Mouse (Mus musculus) midbrain, embryonic 16.5 days (tissue): Measurements from ENCODE around the gene Smarcb1. TPM values are rescaled to one million over a fixed set of nuclear protein-coding genes. Genes with fewer than 3 reads are reported as not detected.

Experiments
- ATAC-seq: fragments of 200-750 bp; cut with Nextera tagmentation; 2 replicates; pipeline ENCODE4 v1.8.0; 2017; ENCODE audit warnings: moderate TSS enrichment
- H3K27ac ChIP-seq: fragments of 300-500 bp; sonication (generic); 2 replicates; pipeline ENCODE4 v1.5.1; 2014; ENCODE audit warnings: mild to moderate bottlenecking, low read length, mixed read lengths
- H3K27me3 ChIP-seq: fragments of 300-500 bp; sonication (generic); 2 replicates; pipeline ENCODE4 v1.6.1; 2014; ENCODE audit warnings: low read depth, low read length, mixed read lengths; ENCODE audit not compliant: control insufficient read depth, insufficient read depth
- H3K36me3 ChIP-seq: fragments of 300-500 bp; sonication (generic); 2 replicates; pipeline ENCODE4 v1.6.1; 2014; ENCODE audit warnings: mild to moderate bottlenecking, low read length, moderate library complexity, mixed read lengths; ENCODE audit not compliant: control insufficient read depth, insufficient read depth
- H3K4me1 ChIP-seq: fragments of 300-500 bp; sonication (generic); 2 replicates; pipeline ENCODE4 v1.6.1; 2014; ENCODE audit warnings: mild to moderate bottlenecking, low read length, mixed read lengths; ENCODE audit not compliant: control insufficient read depth, insufficient read depth
- H3K4me2 ChIP-seq: fragments of 300-500 bp; sonication (generic); 2 replicates; pipeline ENCODE4 v1.6.1; 2014; ENCODE audit warnings: mild to moderate bottlenecking, low read length, mixed read lengths
- H3K4me3 ChIP-seq: fragments of 300-500 bp; sonication (generic); 2 replicates; pipeline ENCODE4 v1.5.1; 2014; ENCODE audit warnings: low read depth, mild to moderate bottlenecking, low read length, moderate library complexity, mixed read lengths
- H3K9ac ChIP-seq: fragments of 300-500 bp; sonication (generic); 2 replicates; pipeline ENCODE4 v1.6.1; 2014; ENCODE audit warnings: low read depth, low read length, mixed read lengths
- H3K9me3 ChIP-seq: fragments of 300-500 bp; sonication (generic); replicated peaks from 2 replicates; pipeline ENCODE4 v1.6.1; 2014; ENCODE audit warnings: mild to moderate bottlenecking, low read length, mixed read lengths; ENCODE audit not compliant: control insufficient read depth, poor library complexity, severe bottlenecking
- WGBS: fragments of 180-500 bp; shearing (Covaris S2); extraction: QIAGEN DNeasy Blood & Tissue Kit; methylation state at CpG from one replicate; pipeline ENCODE4 v1.1.7; 2014; 5-methylcytosine and 5-hydroxymethylcytosine counted together
- polyA plus RNA-seq: library from polyadenylated mRNA; unstranded; fragments of >200 nt; fragmentation: Nextera tagmentation; extraction: Ambion mirVana; gene quantifications from 2 replicates; pipeline ENCODE4 v1.2.1, GENCODE M21; 2015

Gene Smarcb1
- polyA plus RNA-seq, 1 experiment from 2014 or later: 262 TPM

GRCm38 (mm10) chr10:75921726-75922560 lies 526 bp upstream of the Smarcb1 start:
- no peaks in the 10 kb centered on the region for H3K9me3 ChIP-seq
- WGBS: 5% methylated on average over 22 of the region's 22 CpGs
- ATAC-seq: peak; percentile 63
- peaks cover 38% of the 10 kb centered on the region for H3K4me1 ChIP-seq
- peak overlapping the region; percentile 93 for H3K4me3 ChIP-seq
- H3K36me3 ChIP-seq: no peaks in the 10 kb centered on the region
- peak overlapping the region; percentile 98 for H3K9ac ChIP-seq
- H3K27ac ChIP-seq: peak overlapping the region; percentile 99
- H3K4me2 ChIP-seq: peak overlapping the region; percentile 90
- no peaks in the 10 kb centered on the region for H3K27me3 ChIP-seq

GRCm38 (mm10) chr10:75919026-75919425 lies 2.4 kb downstream of the Smarcb1 start:
- H3K36me3 ChIP-seq: peaks cover 11% of the 10 kb centered on the region; the same call in 1 of the 2 replicates
- no peak for ATAC-seq
- no peaks in the 10 kb centered on the region for H3K9me3 ChIP-seq
- H3K27ac ChIP-seq: no peak overlapping the region
- H3K27me3 ChIP-seq: no peaks in the 10 kb centered on the region
- H3K4me2 ChIP-seq: no peak overlapping the region
- H3K4me3 ChIP-seq: no peak overlapping the region
- H3K9ac ChIP-seq: no peak overlapping the region
- WGBS: 88% methylated on average over 5 of the region's 5 CpGs
- peaks cover 38% of the 10 kb centered on the region for H3K4me1 ChIP-seq

- Histone ChIP-seq H3K4me2 (no peak overlapping the region), H3K4me1 (peaks cover 27% of the 10 kb centered on the region), H3K36me3 (peaks cover 11% of the 10 kb centered on the region; the same call in 1 of the 2 replicates), H3K27me3 (no peaks in the 10 kb centered on the region), H3K27ac (no peak overlapping the region), H3K9me3 (no peaks in the 10 kb centered on the region), H3K9ac (no peak overlapping the region), H3K4me3 (no peak overlapping the region)
- ATAC-seq: no peak
- WGBS: 89% methylated on average over 8 of the region's 8 CpGs
These were observed 4.6 kb downstream of the Smarcb1 start for GRCm38 (mm10) chr10:75916840-75917239.

- H3K4me1 ChIP-seq: peaks cover 27% of the 10 kb centered on the region
- H3K4me3 ChIP-seq: no peak overlapping the region
- H3K4me2 ChIP-seq: no peak overlapping the region
- no peak overlapping the region for H3K27ac ChIP-seq
- H3K36me3 ChIP-seq: peaks cover 21% of the 10 kb centered on the region
- H3K9me3 ChIP-seq: no peaks in the 10 kb centered on the region
- H3K9ac ChIP-seq: no peak overlapping the region
- no peaks in the 10 kb centered on the region for H3K27me3 ChIP-seq
- ATAC-seq: no peak
- WGBS: 88% methylated on average over 7 of the region's 7 CpGs
These were observed 5.9 kb downstream of the Smarcb1 start for GRCm38 (mm10) chr10:75915557-75915956.

GRCm38 (mm10) chr10:75913013-75913589 lies 8.3 kb downstream of the Smarcb1 start:
- ATAC-seq: no peak

GRCm38 (mm10) chr10:75910698-75911097 lies 10.7 kb downstream of the Smarcb1 start:
- no peak overlapping the region for H3K4me3 ChIP-seq
- peaks cover 43% of the 10 kb centered on the region for H3K36me3 ChIP-seq
- no peak overlapping the region for H3K9ac ChIP-seq
- whole genome bisulfite sequencing: 86% methylated on average over 2 of the region's 2 CpGs
- no peaks in the 10 kb centered on the region for H3K9me3 ChIP-seq
- no peak overlapping the region for H3K4me2 ChIP-seq
- H3K27me3 ChIP-seq: no peaks in the 10 kb centered on the region
- H3K27ac ChIP-seq: no peak overlapping the region
- ATAC-seq: no peak
- no peaks in the 10 kb centered on the region for H3K4me1 ChIP-seq

More at GRCm38 (mm10) chr10:75913013-75913589, 8.3 kb downstream of the Smarcb1 start:
- no peaks in the 10 kb centered on the region for H3K9me3 ChIP-seq
- H3K4me2 ChIP-seq: no peak overlapping the region
- peaks cover 3% of the 10 kb centered on the region; the same call in 1 of the 2 replicates for H3K4me1 ChIP-seq
- no peaks in the 10 kb centered on the region for H3K27me3 ChIP-seq
- H3K9ac ChIP-seq: no peak overlapping the region
- H3K36me3 ChIP-seq: peaks cover 34% of the 10 kb centered on the region
- no peak overlapping the region for H3K27ac ChIP-seq
- WGBS: 84% methylated on average over 6 of the region's 6 CpGs
- no peak overlapping the region for H3K4me3 ChIP-seq

- ATAC-seq: no peak
- Histone ChIP-seq H3K27ac (no peak overlapping the region), H3K4me3 (no peak overlapping the region), H3K4me2 (no peak overlapping the region), H3K36me3 (peaks cover 67% of the 10 kb centered on the region), H3K27me3 (no peaks in the 10 kb centered on the region), H3K9me3 (no peaks in the 10 kb centered on the region), H3K9ac (no peak overlapping the region), H3K4me1 (no peaks in the 10 kb centered on the region)
- WGBS: 94% methylated on average over 4 of the region's 4 CpGs
These were observed 14.5 kb downstream of the Smarcb1 start for GRCm38 (mm10) chr10:75906882-75907281.

GRCm38 (mm10) chr10:75904391-75904790 lies 17.0 kb downstream of the Smarcb1 start:
- 91% methylated on average over 5 of the region's 5 CpGs for WGBS
- H3K36me3 ChIP-seq: peaks cover 60% of the 10 kb centered on the region

GRCm38 (mm10) chr10:75898846-75899245 lies 22.6 kb downstream of the Smarcb1 start:
- H3K9me3 ChIP-seq: no peaks in the 10 kb centered on the region
- H3K27ac ChIP-seq: no peak overlapping the region
- no peaks in the 10 kb centered on the region for H3K27me3 ChIP-seq
- no peak overlapping the region for H3K4me3 ChIP-seq
- no peak for ATAC-seq
- 69% methylated on average over 3 of the region's 3 CpGs for WGBS
- no peak overlapping the region for H3K4me2 ChIP-seq
- no peaks in the 10 kb centered on the region; the same call in 1 of the 2 replicates for H3K4me1 ChIP-seq
- H3K9ac ChIP-seq: no peak overlapping the region
- peaks cover 48% of the 10 kb centered on the region for H3K36me3 ChIP-seq

More at GRCm38 (mm10) chr10:75904391-75904790, 17.0 kb downstream of the Smarcb1 start:
- no peaks in the 10 kb centered on the region for H3K27me3 ChIP-seq
- H3K9me3 ChIP-seq: no peaks in the 10 kb centered on the region
- H3K9ac ChIP-seq: no peak overlapping the region
- no peak overlapping the region for H3K4me3 ChIP-seq
- no peaks in the 10 kb centered on the region for H3K4me1 ChIP-seq
- no peak for ATAC-seq
- no peak overlapping the region for H3K27ac ChIP-seq
- no peak overlapping the region for H3K4me2 ChIP-seq
